Mouse (Mus musculus) lung, postnatal 4 days (tissue): Measurements from ENCODE around the gene Shkbp1.

Source experiments
- DNase-seq, 2 experiments: peaks; one replicate each; pipeline ENCODE4 v3.0.0; 2021

The Shkbp1 gene

GRCm38 (mm10) chr7:27333316-27333941 lies 22.4 kb downstream of the Shkbp1 start:
- DNase-seq = peak; percentile 49 to 73

- peak; percentile 92 for DNase-seq
Observed at GRCm38 (mm10) chr7:27332353-27333199, 23.2 kb downstream of the Shkbp1 start.

GRCm38 (mm10) chr7:27331854-27332253 lies 24.0 kb downstream of the Shkbp1 start:
- peak in 1 of 2 experiments; percentile 46 for DNase-seq

GRCm38 (mm10) chr7:27331541-27331851 lies 24.3 kb downstream of the Shkbp1 start:
- DNase-seq = peak; percentile 62 to 67

- DNase-seq = peak; percentile 97 to 98
Observed at GRCm38 (mm10) chr7:27330709-27331540, 24.9 kb downstream of the Shkbp1 start.

GRCm38 (mm10) chr7:27329981-27330380 lies 25.8 kb downstream of the Shkbp1 start:
- DNase-seq = no peak

- peak; percentile 89 to 92 for DNase-seq
Observed at GRCm38 (mm10) chr7:27329326-27329947, 26.4 kb downstream of the Shkbp1 start.

- DNase-seq = peak; percentile 34 to 52
Observed at GRCm38 (mm10) chr7:27328648-27329047, 27.2 kb downstream of the Shkbp1 start.

- no peak for DNase-seq
Observed at GRCm38 (mm10) chr7:27328161-27328560, 27.7 kb downstream of the Shkbp1 start.

GRCm38 (mm10) chr7:27327500-27327899 lies 28.3 kb downstream of the Shkbp1 start:
- no peak for DNase-seq

- peak; percentile 48 to 69 for DNase-seq
Observed at GRCm38 (mm10) chr7:27326101-27326880, 29.5 kb downstream of the Shkbp1 start.

- DNase-seq = peak; percentile 78 to 84
Observed at GRCm38 (mm10) chr7:27325697-27326096, 30.1 kb downstream of the Shkbp1 start.

GRCm38 (mm10) chr7:27324928-27325327 lies 30.9 kb downstream of the Shkbp1 start:
- no peak for DNase-seq

- DNase-seq = no peak
Observed at GRCm38 (mm10) chr7:27324161-27324560, 31.7 kb downstream of the Shkbp1 start.

GRCm38 (mm10) chr7:27323001-27323400 lies 32.8 kb downstream of the Shkbp1 start:
- DNase-seq = no peak

- no peak for DNase-seq
Observed at GRCm38 (mm10) chr7:27322291-27322690, 33.5 kb downstream of the Shkbp1 start.

GRCm38 (mm10) chr7:27319411-27319810 lies 36.4 kb downstream of the Shkbp1 start:
- no peak for DNase-seq

GRCm38 (mm10) chr7:27315958-27316357 lies 39.9 kb downstream of the Shkbp1 start:
- DNase-seq = no peak

- no peak for DNase-seq
Observed at GRCm38 (mm10) chr7:27314393-27314792, 41.4 kb downstream of the Shkbp1 start.

- DNase-seq = no peak
Observed at GRCm38 (mm10) chr7:27311651-27312284, 44.1 kb downstream of the Shkbp1 start.

GRCm38 (mm10) chr7:27310996-27311535 lies 44.8 kb downstream of the Shkbp1 start:
- DNase-seq = no peak
